Mouse (Mus musculus): ENCODE results near the gene Enc1. TPM values are rescaled to one million over a fixed set of nuclear protein-coding genes. Genes with fewer than 3 reads are reported as not detected.

Gene Enc1
- total RNA-seq, 1 experiment, result 73.6 TPM

DNA sequence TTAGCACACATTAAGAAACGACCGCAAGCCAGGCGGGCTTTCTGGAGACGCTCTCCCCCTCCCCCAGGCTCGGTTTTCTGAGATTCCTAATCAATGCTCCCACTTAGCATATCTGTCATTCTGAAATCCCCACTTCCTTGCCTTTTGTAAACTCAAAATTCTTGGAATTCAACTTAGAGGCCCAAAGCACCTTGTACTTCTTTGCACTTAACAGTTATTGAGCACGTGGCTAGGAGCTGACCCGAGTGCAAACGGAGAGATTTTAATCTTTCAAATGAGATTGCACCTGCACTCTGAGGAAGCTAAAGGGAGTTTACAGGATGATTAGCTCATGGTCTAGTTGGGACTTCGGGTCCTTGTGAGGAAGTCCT lies 42.0 kb downstream of the Enc1 start:
- Histone ChIP-seq H3K36me3 (ENCODE audit: control insufficient read depth, insufficient read depth, low read length, poor library complexity, severe bottlenecking) (peaks cover 4% of the 10 kb centered on the region; the same call in 1 of the 2 replicates), H3K4me3 (ENCODE audit: insufficient read depth in 1 of 2, low read depth in 1 of 2, low read length in 2 of 2, poor library complexity in 1 of 2, severe bottlenecking in 1 of 2) (no peak overlapping the region), H3K9ac (ENCODE audit: insufficient read depth, low read depth, low read length, poor library complexity, severe bottlenecking) (no peak overlapping the region), H3K4me1 (ENCODE audit: control insufficient read depth in 2 of 2, insufficient read depth in 2 of 2, low read length in 2 of 2, poor library complexity in 1 of 2) (peaks cover 4 to 8% of the 10 kb centered on the region in 2 experiments), H3K27ac (ENCODE audit: insufficient read depth, low read depth, low read length, poor library complexity, severe bottlenecking) (peak overlapping the region; percentile 98; the same call in 1 of the 2 replicates), H3K9me3 (ENCODE audit: control insufficient read depth, insufficient read depth, low read depth, low read length) (no peaks in the 10 kb centered on the region)
- no peak for TF ChIP-seq HCFC1 (IDR thresholded peaks at IDR 0.05; ENCODE audit: borderline replicate concordance, insufficient read depth, low read length)
- TF ChIP-seq MAFK (IDR thresholded peaks at IDR 0.05; ENCODE audit: insufficient read depth, low read depth, low read length), result no peak
- peak; percentile 60; the same call in 1 of the 2 replicates for TF ChIP-seq CHD2 (IDR thresholded peaks at IDR 0.05; ENCODE audit: low read depth, low read length)
- no peak for TF ChIP-seq ZNF384 (IDR thresholded peaks at IDR 0.05; ENCODE audit: low read depth, low read length)
- no peak for TF ChIP-seq ZC3H11A (IDR thresholded peaks at IDR 0.05; ENCODE audit: borderline replicate concordance, low read depth, low read length)
- DNase-seq (ENCODE audit: low read depth, low spot score), result peak; percentile 94
- in situ Hi-C loops (cut with MboI; ENCODE audit: low sequenced_read_pairs in 2 of 2, unreplicated experiment in 2 of 2), result no loop called here

DNA sequence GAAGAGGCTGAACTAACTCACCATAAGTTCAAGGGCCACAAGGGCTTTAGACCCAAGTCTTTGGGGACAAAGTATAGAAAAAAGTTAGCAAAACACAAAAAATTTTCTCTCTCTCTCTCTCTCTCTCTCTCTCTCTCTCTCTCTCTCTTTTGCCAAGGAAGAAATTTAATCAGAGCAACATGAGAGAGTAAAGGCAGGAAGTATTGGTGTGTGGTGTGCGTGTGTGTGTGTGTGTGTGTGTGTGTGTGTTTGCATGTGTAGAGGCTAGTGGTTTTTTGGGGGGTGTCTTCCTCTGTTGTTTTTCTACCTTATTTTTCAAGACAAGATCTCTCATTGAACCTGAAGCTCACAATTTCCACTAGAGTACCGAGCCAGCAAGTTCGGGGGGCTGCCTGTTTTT lies 46.1 kb downstream of the Enc1 start:
- H3K27ac ChIP-seq (ENCODE audit: insufficient read depth, low read depth, low read length, poor library complexity, severe bottlenecking), result no peak overlapping the region
- in situ Hi-C loops (cut with MboI; ENCODE audit: low sequenced_read_pairs in 2 of 2, unreplicated experiment in 2 of 2), result no loop called here
- H3K9ac ChIP-seq (ENCODE audit: insufficient read depth, low read depth, low read length, poor library complexity, severe bottlenecking), result no peak overlapping the region
- no peak for DNase-seq (ENCODE audit: low read depth, low spot score)
- no peaks in the 10 kb centered on the region for H3K9me3 ChIP-seq (ENCODE audit: control insufficient read depth, insufficient read depth, low read depth, low read length)
- peaks cover 4% of the 10 kb centered on the region; the same call in 1 of the 2 replicates for H3K36me3 ChIP-seq (ENCODE audit: control insufficient read depth, insufficient read depth, low read length, poor library complexity, severe bottlenecking)
- peaks cover 13 to 18% of the 10 kb centered on the region in 2 experiments for H3K4me1 ChIP-seq (ENCODE audit: control insufficient read depth in 2 of 2, insufficient read depth in 2 of 2, low read length in 2 of 2, poor library complexity in 1 of 2)
- H3K4me3 ChIP-seq (ENCODE audit: insufficient read depth in 1 of 2, low read depth in 1 of 2, low read length in 2 of 2, poor library complexity in 1 of 2, severe bottlenecking in 1 of 2), result no peak overlapping the region
- TF ChIP-seq ZNF384 (IDR thresholded peaks at IDR 0.05; ENCODE audit: low read depth, low read length) (no peak), HCFC1 (IDR thresholded peaks at IDR 0.05; ENCODE audit: borderline replicate concordance, insufficient read depth, low read length) (no peak), ZC3H11A (IDR thresholded peaks at IDR 0.05; ENCODE audit: borderline replicate concordance, low read depth, low read length) (no peak), MAFK (IDR thresholded peaks at IDR 0.05; ENCODE audit: insufficient read depth, low read depth, low read length) (no peak), CHD2 (IDR thresholded peaks at IDR 0.05; ENCODE audit: low read depth, low read length) (no peak)

DNA sequence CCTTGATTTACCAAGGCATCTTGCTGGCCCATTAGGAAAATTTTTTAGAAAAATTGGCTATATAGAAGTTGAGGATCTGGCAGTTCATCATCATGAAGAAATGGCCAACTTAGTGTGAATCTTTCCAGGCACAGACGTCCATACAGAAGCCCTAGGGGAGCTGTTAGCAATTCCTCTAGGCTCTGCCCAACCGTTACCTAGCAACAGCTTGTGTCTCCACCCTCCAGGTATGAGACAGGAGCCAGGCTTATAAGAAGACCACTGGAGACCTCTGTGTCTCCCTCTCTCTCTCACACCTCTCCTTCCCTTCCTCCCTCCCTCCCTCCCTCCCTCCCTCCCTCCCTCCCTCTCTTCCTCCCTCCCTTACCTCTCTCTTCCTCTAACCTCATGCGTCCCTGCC lies 49.8 kb downstream of the Enc1 start:
- TF ChIP-seq ZC3H11A (IDR thresholded peaks at IDR 0.05; ENCODE audit: borderline replicate concordance, low read depth, low read length) (no peak), ZNF384 (IDR thresholded peaks at IDR 0.05; ENCODE audit: low read depth, low read length) (no peak), CHD2 (IDR thresholded peaks at IDR 0.05; ENCODE audit: low read depth, low read length) (no peak), HCFC1 (IDR thresholded peaks at IDR 0.05; ENCODE audit: borderline replicate concordance, insufficient read depth, low read length) (no peak), MAFK (IDR thresholded peaks at IDR 0.05; ENCODE audit: insufficient read depth, low read depth, low read length) (no peak)
- peaks cover 25 to 27% of the 10 kb centered on the region in 2 experiments for H3K4me1 ChIP-seq (ENCODE audit: control insufficient read depth in 2 of 2, insufficient read depth in 2 of 2, low read length in 2 of 2, poor library complexity in 1 of 2)
- H3K27ac ChIP-seq (ENCODE audit: insufficient read depth, low read depth, low read length, poor library complexity, severe bottlenecking), result no peak overlapping the region
- no peaks in the 10 kb centered on the region for H3K36me3 ChIP-seq (ENCODE audit: control insufficient read depth, insufficient read depth, low read length, poor library complexity, severe bottlenecking)
- no peak for DNase-seq (ENCODE audit: low read depth, low spot score)
- H3K9ac ChIP-seq (ENCODE audit: insufficient read depth, low read depth, low read length, poor library complexity, severe bottlenecking), result no peak overlapping the region
- H3K4me3 ChIP-seq (ENCODE audit: insufficient read depth in 1 of 2, low read depth in 1 of 2, low read length in 2 of 2, poor library complexity in 1 of 2, severe bottlenecking in 1 of 2), result no peak overlapping the region
- H3K9me3 ChIP-seq (ENCODE audit: control insufficient read depth, insufficient read depth, low read depth, low read length), result no peaks in the 10 kb centered on the region
- in situ Hi-C loops (cut with MboI; ENCODE audit: low sequenced_read_pairs in 2 of 2, unreplicated experiment in 2 of 2), result no loop called here

DNA sequence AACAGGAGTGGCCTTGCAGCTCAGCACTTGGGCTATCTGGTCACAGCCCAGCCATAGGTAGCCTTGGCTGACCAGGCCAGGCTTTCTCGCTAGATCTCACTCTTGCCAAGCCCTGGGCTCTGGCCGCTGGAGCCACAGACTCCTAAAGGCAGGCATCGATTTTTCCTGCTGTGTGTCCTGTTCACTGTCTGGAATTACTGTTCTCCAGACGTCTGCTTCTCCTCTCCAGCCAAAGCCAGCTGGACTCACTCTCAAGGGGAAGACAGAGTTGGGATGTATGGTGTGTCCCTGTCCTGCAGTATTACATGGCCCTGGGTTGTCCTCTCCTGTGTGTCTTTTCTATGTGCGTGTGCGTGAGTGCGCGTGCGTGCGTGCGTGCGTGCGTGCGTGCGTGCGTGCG lies 50.4 kb downstream of the Enc1 start:
- TF ChIP-seq MAFK (IDR thresholded peaks at IDR 0.05; ENCODE audit: insufficient read depth, low read depth, low read length), result no peak
- TF ChIP-seq ZC3H11A (IDR thresholded peaks at IDR 0.05; ENCODE audit: borderline replicate concordance, low read depth, low read length), result no peak
- TF ChIP-seq HCFC1 (IDR thresholded peaks at IDR 0.05; ENCODE audit: borderline replicate concordance, insufficient read depth, low read length), result no peak
- no peak for DNase-seq (ENCODE audit: low read depth, low spot score)
- Histone ChIP-seq H3K9me3 (ENCODE audit: control insufficient read depth, insufficient read depth, low read depth, low read length) (no peaks in the 10 kb centered on the region), H3K4me3 (ENCODE audit: insufficient read depth in 1 of 2, low read depth in 1 of 2, low read length in 2 of 2, poor library complexity in 1 of 2, severe bottlenecking in 1 of 2) (peak overlapping the region in 1 of 2 experiments; percentile 10; a peak in 1 of 4 replicates), H3K4me1 (ENCODE audit: control insufficient read depth in 2 of 2, insufficient read depth in 2 of 2, low read length in 2 of 2, poor library complexity in 1 of 2) (peaks cover 25 to 27% of the 10 kb centered on the region in 2 experiments), H3K36me3 (ENCODE audit: control insufficient read depth, insufficient read depth, low read length, poor library complexity, severe bottlenecking) (no peaks in the 10 kb centered on the region), H3K9ac (ENCODE audit: insufficient read depth, low read depth, low read length, poor library complexity, severe bottlenecking) (peak overlapping the region; percentile 8; the same call in 1 of the 2 replicates), H3K27ac (ENCODE audit: insufficient read depth, low read depth, low read length, poor library complexity, severe bottlenecking) (peak overlapping the region; percentile 57)
- in situ Hi-C loops (cut with MboI; ENCODE audit: low sequenced_read_pairs in 2 of 2, unreplicated experiment in 2 of 2), result no loop called here

DNA sequence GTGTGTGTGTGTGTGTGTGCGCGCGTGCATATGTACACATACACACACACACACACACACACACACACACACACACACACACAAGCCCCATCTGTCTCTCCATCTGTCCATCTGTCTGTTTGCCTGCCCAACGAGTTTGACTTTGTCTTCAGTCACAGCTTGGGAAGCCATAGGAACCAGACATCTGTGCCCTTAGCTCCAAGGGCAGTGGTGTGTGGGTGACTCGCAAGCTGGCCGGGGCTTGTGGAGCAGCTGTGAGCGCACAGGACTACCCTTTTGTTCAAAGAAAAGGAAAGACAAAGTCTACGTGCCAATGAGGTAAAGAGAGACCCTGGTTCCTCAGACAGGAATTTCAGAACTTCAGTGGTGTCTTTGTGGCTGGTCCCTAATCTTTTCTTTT lies 51.1 kb downstream of the Enc1 start:
- H3K4me3 ChIP-seq (ENCODE audit: insufficient read depth in 1 of 2, low read depth in 1 of 2, low read length in 2 of 2, poor library complexity in 1 of 2, severe bottlenecking in 1 of 2), result no peak overlapping the region
- peaks cover 28 to 30% of the 10 kb centered on the region in 2 experiments for H3K4me1 ChIP-seq (ENCODE audit: control insufficient read depth in 2 of 2, insufficient read depth in 2 of 2, low read length in 2 of 2, poor library complexity in 1 of 2)
- no peaks in the 10 kb centered on the region for H3K9me3 ChIP-seq (ENCODE audit: control insufficient read depth, insufficient read depth, low read depth, low read length)
- in situ Hi-C loops (cut with MboI; ENCODE audit: low sequenced_read_pairs in 2 of 2, unreplicated experiment in 2 of 2), result no loop called here
- no peaks in the 10 kb centered on the region for H3K36me3 ChIP-seq (ENCODE audit: control insufficient read depth, insufficient read depth, low read length, poor library complexity, severe bottlenecking)
- peak overlapping the region; percentile 41; the same call in 1 of the 2 replicates for H3K27ac ChIP-seq (ENCODE audit: insufficient read depth, low read depth, low read length, poor library complexity, severe bottlenecking)
- no peak for DNase-seq (ENCODE audit: low read depth, low spot score)
- TF ChIP-seq ZNF384 (IDR thresholded peaks at IDR 0.05; ENCODE audit: low read depth, low read length) (no peak), CHD2 (IDR thresholded peaks at IDR 0.05; ENCODE audit: low read depth, low read length) (no peak)
- no peak overlapping the region for H3K9ac ChIP-seq (ENCODE audit: insufficient read depth, low read depth, low read length, poor library complexity, severe bottlenecking)

All from ES-E14 (cell line).